Mouse (Mus musculus): ENCODE results near the gene Slc38a10.

Gene Slc38a10

GRCm38 (mm10) chr11:120173213-120173612 is 22.1 kb upstream of the Slc38a10 start:
- no peak for DNase-seq

DNA sequence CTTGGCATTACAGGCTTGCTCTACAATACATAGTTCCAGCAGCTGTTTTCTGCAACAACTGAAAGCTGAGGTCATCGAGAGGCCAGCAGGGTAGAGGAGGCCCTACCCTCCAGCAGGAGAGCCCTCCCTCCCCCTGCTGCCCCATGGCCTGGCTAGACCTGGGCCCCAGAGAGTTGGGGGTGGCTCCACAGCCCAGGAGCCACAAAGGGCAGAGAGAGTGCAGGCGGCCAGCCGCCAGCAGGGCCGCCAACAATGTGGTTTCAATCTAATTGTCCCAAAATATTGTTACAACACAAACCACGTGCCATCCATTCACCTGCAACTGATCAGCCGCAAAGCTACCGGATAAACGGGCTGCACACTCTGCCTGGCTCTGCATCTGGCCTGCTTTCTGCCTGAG is 20.0 kb upstream of the Slc38a10 start:
- DNase-seq, result peak; percentile 69

- DNase-seq, result peak; percentile 87
Observed at GRCm38 (mm10) chr11:120169208-120169992, 18.3 kb upstream of the Slc38a10 start.

GRCm38 (mm10) chr11:120168516-120168915 is 17.4 kb upstream of the Slc38a10 start:
- DNase-seq, result no peak

DNA sequence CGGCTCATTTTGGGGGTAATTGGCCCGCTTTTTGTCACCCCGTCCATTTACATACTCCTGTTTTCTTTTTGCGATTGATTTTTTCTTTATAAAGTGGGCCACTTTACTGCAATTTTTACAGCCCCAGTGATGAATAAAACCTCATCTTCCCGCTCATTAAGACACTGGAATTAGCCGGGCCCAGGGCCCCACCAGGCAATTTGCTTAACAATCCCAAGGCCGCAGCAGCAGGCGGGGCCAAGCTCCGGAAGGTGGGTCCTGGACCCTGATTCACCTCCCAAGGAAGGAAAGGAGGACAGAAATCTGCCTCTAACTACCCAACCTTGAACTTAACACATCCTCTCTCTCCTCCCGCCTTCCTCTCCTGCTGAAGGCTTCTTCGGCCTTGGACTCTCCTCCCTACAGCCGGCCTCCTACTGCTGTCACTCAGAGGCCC is 16.8 kb upstream of the Slc38a10 start:
- DNase-seq, result no peak

- no peak for DNase-seq
Observed at GRCm38 (mm10) chr11:120167059-120167458, 15.9 kb upstream of the Slc38a10 start.

GRCm38 (mm10) chr11:120164471-120165261 is 13.5 kb upstream of the Slc38a10 start:
- DNase-seq, result peak; percentile 64

GRCm38 (mm10) chr11:120164028-120164427 is 12.9 kb upstream of the Slc38a10 start:
- no peak for DNase-seq

DNA sequence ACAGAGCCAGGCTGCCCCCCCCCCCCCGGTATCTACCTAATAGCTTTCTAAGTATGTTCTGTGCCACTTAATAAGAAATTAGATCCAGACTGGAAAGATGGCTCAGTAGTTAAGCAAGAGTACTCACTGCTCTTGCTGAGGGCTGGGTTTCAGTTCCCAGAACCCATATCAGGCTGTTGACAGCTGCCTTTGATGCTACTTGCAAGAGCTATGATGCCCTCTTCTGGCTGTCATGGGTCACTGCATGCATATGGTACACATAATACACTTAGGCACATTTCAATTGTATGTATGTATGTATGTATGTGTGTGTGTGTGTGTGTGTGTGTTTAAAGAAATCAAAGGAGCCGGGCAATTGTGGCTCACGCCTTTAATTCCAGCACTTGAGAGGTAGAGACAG is 12.1 kb upstream of the Slc38a10 start:
- no peak for DNase-seq

GRCm38 (mm10) chr11:120161245-120161644 is 10.1 kb upstream of the Slc38a10 start:
- DNase-seq, result no peak

GRCm38 (mm10) chr11:120160478-120160877 is 9.3 kb upstream of the Slc38a10 start:
- DNase-seq, result no peak

DNA sequence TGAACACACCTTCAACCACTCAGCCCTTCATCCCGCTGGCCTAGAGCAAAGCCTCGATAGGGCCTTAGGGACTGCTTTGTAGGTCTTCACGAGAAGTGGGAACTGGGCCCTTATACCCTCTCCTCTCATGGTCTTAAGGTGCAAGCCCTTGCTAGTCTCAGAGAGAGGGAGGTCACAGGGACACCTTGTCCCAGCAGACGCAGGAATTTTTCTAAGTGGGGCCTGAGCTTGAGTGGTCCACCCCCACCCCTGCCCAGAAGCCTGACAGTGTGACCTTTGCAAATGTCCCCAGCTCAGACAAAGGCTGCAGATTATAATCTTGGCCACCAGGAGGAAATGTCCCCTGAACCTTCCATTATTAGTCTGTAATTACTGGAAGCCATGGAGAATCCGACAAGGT is 8.5 kb upstream of the Slc38a10 start:
- no peak for DNase-seq

- DNase-seq, result no peak
Observed at GRCm38 (mm10) chr11:120158828-120159227, 7.7 kb upstream of the Slc38a10 start.

DNA sequence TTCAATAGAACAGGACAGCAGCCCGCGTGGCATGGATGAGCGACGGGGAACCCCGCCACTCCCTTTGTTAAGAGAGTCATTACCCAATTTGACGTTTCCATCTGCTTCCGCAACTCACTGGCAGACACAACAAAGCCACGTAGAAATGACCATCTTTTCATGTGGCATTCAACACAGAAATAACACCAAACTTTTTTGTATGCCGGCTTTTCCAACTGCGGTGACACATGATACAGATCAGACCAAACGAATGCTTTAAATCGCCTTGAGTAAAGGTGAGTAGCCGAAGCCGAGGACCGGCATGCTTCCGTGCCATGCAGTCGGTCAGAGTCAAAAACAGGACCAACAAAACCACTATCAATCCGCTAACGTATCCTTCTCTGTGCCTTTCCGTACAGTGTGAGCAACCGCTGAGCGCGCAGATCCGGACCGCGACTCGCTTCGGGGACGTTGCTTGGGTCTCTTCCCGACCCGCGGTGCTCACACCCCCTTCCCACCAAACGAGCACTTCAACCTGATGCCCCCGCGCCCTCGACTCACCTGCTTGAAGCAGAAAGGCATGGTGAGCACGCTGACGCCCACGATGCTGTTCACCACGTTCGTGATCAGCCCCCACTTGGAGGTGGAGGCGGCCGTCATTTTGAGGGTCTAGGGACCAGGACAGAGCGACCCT is 570 bp downstream of the Slc38a10 start:
- DNase-seq, result peak; percentile 52

GRCm38 (mm10) chr11:120149510-120150200 is 1.5 kb downstream of the Slc38a10 start:
- no peak for DNase-seq

DNA sequence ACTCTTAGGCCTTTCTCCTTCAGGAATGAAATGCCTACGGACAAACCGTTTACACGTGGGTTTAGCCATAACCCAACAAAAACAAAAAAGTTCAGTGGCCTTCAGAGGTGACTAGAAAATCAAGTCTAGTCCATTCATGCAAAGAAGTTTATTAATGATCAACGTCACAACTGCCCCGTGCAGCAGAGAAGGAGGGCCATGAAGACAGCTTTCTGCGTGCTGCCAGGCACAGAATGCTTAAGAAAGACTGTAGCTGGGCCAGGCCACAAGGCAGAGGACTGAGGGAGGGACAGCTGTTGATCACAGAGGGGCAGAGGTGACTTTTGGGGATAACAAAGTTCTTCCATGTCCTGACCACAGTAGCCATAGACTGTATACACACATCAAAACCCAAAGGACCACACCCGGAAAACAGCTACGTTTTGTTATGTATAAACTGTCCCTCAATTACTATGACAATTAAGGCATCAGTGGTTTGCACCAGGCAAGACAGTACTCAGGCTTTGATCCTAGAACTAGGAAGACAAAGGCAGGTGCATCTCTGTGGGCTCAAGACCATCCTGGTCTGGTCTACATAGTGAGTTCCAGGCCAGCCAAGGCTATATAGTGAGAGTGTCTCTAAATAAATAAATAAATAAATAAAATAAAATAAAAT is 2.8 kb downstream of the Slc38a10 start:
- no peak for DNase-seq

DNA sequence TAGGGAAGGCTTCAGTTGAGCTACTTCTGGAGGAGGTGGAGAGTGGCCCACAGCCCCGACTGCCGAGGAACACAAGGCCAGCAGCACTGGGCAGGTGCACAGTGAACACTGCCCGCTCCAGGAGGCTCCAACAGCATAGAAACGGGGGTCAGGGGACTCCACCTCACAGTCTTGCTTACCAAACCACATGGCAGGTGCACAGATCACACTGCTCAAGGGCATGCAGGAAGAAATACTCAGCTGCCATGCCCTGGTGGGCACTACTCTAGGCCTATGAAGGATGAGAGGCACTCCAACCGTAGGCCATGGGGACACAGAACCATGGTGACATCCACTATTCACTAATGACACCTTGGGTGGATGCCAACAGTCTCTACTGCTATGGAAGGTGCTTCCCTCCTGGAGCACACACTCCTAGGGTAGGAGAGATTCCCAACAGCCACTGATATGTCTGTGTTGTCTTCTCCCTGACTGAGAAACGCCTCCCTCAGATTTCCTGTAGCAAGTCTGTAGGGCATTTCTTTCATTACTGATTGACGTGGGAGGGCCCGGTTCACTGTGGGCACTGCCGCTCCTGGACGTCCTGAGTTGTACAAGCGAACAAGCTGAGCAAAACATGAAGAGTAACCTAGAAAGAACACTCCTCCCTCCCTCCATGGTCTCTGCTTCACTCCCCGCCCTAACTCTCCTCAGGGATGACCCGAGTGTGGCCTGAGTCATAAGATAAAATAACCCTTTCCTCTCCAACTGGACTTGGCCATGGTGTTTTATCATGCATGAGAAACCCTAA is 7.2 kb downstream of the Slc38a10 start:
- no peak for DNase-seq

DNA sequence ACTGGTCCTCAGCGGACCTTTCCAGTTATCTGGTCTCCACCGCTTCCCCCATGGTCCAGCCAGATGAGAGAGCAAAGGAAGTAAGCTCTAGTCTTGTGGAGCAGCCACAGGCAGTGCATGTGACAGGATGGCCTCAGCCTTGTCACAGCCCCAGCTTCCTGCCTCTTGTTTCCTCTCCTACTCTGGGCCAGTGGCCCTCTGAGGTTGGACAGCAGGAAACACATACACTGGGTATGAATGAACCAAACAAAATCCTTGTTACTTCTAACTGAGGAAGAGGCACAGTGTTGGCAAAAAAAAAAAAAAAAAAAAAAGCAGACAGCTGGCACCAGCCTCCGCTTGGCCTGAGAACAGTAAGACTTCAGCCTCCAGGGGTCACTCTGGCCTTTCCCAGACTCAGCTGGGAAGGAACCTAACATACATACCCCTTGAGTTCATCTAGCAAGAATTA is 8.5 kb downstream of the Slc38a10 start:
- DNase-seq, result no peak

- DNase-seq, result no peak
Observed at GRCm38 (mm10) chr11:120140255-120140654, 10.9 kb downstream of the Slc38a10 start.

DNA sequence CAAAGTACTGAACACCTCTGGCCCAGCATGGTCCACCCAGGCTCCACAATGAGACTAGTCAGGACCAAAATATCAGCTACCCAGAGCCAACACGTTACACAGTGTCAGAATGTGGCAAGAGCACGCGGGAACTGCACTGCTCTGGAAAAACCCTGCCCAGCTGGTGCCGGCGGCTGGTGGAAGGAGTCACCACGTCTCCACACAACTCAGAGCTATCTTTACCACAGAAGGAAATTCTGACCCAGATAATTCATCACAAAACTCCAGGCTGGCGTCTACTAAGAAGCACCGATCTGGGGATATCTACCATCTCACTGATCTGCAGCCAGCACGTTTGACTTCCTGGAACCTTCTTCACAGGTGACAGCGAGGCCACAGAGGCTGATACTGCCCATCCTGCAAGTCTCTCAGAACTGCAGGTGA is 11.8 kb downstream of the Slc38a10 start:
- DNase-seq, result no peak

- no peak for DNase-seq
Observed at GRCm38 (mm10) chr11:120137625-120138004, 13.5 kb downstream of the Slc38a10 start.

Data from embryo, embryonic 11 days (tissue).